Mouse (Mus musculus) frontal cortex, adult 2 months (tissue): ENCODE data around the gene Myocos. TPM values are rescaled to one million over a fixed set of nuclear protein-coding genes. Genes with fewer than 3 reads are reported as not detected.
"Not testable (repeated sequence)": the region's sequence is repeated elsewhere in the genome, so short reads cannot be mapped to it uniquely, and the experiment has no call there.

Source experiments
- DNase-seq, 2 experiments: peaks; one replicate each; pipeline ENCODE4 v3.0.0; 2022; ENCODE audit warnings: low spot score in 1 of 2; ENCODE audit errors: extremely low spot score in 1 of 2
- polyA plus RNA-seq: library from polyadenylated mRNA; depleted of rRNA; stranded (reverse); fragments of >200 nt; gene quantifications from 2 replicates; pipeline ENCODE4 v1.2.3, GENCODE M21; 2012; rRNA removed

The Myocos gene
- not detected in 2 replicates for polyA plus RNA-seq

DNA sequence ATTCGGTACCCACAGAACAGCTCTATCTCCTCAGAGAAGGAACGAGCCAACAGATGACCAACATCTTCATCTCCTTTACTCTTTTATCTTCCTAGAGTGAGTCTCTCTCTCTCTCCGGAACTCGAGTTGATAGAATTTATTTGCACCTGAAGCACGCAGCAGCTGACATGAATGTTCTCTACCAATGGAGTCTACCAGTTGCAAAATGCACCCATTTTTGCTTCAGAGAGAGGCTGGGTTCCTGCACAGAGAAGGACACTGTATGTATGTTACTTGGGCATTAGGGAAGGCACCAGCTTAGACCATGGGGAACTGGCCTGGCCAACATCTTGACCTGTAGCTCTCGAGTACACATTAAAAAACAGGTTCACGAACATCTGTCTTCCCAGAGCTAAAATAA lies at the start of gene Myocos:
Myocos (minus strand) TSS at position 101 of the 400 bp plus-strand sequence.
- no peak for DNase-seq

DNA sequence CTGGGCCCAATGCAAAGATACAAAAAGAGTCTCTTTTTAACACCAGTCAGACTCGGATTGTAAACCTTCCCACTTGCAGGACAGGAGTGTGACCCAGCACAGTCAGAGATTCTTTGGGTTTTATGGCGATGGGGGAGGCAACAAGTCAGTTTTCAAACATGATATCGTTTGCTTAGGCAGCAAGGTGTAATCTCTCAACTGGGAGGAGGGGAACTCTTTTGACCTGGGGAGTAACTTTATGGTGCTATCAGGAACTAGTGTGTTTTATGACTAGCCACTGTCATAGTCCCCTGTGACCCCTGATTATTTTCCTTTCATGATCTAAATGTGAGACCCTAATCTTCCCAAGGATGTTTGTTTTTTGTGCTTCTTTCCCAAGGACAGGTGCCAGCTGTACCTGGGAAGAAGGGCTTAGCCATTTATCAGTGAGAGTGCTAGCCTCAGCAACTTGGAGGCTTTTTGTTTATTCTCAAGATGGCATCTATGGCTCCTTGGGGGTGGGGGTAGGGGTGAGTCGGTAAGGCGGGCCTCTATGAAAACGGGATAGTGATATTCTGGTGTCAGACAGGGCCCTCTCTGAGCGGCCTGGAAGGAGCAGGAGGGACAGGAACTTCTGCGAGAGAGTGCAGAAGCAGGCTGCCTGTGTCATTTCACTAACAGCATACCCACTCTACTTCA lies 42.5 kb upstream of the Myocos start:
- DNase-seq = no peak

- no peak for DNase-seq
Observed at GRCm38 (mm10) chr1:162697866-162698265, 39.8 kb upstream of the Myocos start.

DNA sequence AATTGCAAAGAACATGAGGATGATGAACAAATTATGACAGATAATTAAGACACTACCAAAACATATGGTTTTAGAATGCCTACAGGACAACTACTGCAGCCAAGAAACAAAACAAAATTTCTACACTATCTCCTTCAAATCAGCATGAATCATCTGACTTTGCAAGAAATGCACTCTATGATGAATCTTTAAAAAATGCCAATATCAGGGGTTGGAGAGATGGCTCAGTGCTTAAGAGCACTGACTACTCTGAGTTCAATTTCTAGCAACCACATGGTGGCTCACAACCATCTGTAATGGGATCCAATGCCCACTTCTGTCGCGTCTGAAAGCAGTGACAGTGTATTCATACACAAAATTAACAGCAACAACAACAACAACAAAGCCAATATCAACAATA lies 35.7 kb upstream of the Myocos start:
- DNase-seq = no peak

DNA sequence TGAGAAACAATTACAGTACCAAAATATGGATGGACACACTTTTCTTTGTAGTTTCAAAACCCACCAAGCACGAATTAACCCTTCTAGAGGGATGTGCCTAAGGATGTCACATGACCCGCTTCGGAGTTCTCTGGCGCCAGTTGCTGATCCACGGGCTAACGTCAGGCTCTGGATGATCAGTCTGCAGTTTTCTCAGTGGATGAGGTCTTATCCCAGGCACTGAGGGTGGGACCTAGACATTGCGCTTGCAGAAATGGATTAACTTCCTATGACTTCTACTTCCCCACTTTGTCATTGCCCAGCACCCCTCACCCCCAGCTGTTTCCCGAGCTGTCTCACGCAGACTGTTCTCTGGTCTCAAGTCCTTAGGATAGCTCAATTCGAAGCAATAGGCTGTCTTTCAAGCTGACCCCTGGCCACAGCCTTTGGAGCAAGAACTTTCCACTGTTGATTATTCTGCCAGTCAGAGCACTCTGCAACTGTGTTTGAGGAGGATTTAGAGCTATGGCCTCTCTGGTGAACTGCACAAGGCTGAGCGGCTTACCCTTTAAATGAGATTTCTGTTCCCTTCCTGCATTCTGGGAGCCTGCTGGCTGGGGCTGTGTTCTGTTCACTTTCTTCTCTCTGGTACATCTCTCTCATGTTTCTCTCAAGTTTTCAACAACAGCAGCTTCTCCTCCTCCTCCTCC lies 7.6 kb upstream of the Myocos start:
- no peak for DNase-seq

- peak; percentile 22 to 85 for DNase-seq
Observed at GRCm38 (mm10) chr1:162664826-162665475, 6.9 kb upstream of the Myocos start.

GRCm38 (mm10) chr1:162660276-162660860 lies 2.3 kb upstream of the Myocos start:
- no peak for DNase-seq

GRCm38 (mm10) chr1:162648416-162648815 lies 9.6 kb downstream of the Myocos start:
- no peak for DNase-seq

DNA sequence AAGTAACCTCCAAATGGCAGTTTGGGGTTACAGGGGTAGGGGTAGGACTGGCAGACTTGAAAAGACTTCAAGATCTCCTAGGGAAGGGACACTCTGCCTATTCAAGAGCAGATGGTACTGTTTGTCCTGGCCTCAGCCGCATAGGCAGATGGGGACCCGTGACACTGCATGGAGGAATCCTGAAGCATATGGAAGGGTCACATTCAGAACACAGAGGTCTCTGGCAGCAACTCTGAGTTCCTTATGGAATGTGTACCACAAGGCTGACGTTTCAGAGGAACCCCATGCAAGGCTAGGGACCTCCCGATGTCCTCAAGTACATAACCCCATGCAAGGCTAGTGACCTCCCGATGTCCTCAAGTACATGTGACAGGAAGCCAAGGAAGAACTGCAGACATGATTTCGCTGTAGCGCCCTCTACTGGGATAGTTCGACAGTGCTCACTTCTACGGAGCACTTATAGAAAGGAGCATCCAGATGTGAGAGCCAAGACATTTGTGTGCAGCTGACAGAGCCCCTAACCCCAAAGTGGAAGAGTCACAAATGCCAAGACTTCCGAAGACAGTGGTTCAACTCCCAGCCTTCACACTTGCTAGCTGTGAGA lies 11.8 kb downstream of the Myocos start:
- no peak for DNase-seq

GRCm38 (mm10) chr1:162643752-162644151 lies 14.3 kb downstream of the Myocos start:
- DNase-seq = peak; percentile 33 to 57

GRCm38 (mm10) chr1:162642591-162642990 lies 15.4 kb downstream of the Myocos start:
- DNase-seq = no peak

- no peak for DNase-seq
Observed at GRCm38 (mm10) chr1:162639861-162640260, 18.2 kb downstream of the Myocos start.

DNA sequence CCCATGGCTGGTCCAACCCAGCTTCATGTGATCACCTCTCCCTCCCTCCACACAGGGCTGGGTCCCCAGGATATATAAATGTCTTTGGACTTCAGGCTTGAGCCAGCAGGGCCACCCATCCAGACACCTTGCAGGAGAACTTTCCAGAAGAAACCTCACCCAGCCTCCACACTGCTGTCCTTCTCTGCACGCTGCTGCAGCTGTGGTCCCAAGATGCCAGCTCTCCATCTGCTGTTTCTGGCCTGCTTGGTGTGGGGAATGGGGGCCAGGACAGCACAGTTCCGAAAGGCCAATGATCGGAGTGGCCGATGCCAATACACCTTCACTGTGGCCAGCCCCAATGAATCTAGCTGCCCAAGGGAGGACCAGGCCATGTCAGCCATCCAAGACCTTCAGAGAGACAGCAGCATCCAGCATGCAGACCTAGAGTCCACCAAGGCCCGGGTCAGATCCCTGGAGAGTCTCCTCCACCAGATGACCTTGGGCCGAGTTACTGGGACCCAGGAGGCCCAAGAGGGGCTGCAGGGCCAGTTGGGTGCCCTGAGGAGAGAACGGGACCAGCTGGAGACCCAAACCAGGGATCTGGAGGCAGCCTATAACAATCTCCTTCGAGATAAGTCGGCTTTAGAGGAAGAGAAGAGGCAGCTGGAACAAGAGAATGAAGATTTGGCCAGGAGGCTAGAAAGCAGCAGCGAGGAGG lies 18.8 kb downstream of the Myocos start, which contains the start of gene Myoc:
Myoc (plus strand) TSS at position 105 of the 700 bp plus-strand sequence.
- DNase-seq = no peak

- DNase-seq = no peak
Observed at GRCm38 (mm10) chr1:162638535-162638934, 19.5 kb downstream of the Myocos start.

DNA sequence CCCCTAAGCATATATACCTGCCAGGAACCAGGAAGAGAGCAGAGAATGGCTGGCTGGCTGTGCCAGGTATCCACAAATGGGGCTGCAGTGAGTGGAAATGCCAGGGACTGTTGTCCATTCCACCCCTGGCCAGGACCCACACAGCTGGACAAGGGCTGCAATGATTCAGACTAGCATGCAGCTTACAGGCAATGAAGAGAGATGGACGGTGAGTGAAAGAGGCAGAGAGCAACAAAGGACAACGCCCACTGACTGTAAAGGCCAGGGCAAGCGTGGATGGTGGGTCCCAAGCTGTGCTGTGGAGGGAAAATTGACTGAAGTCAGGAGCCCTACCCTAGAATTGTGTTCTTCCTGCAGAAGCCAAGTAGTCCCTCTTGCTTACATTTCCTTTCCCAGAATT lies 21.5 kb downstream of the Myocos start:
- no peak for DNase-seq

GRCm38 (mm10) chr1:162635291-162635931 lies 22.6 kb downstream of the Myocos start:
- not testable (repeated sequence) for DNase-seq

- DNase-seq = not testable (repeated sequence)
Observed at GRCm38 (mm10) chr1:162628326-162628725, 29.7 kb downstream of the Myocos start.

DNA sequence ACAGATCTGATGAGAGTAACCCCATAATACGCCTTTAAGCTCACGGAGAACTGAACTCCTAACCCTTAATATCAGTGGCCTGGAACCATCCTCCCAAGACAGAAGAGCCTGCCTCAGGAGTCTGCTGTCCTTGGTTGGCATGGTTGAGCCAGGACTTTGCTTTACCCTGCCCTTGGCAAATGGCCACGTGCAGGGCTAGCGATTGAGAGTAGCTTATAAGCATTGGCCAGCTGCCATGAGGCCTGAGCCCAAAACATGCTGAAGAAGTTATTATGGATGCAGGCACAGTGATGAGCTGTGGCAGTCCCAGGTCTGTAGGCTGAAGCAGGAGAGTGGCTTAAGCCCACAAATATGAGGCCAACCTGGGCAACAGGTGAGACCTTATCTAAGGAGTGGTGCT lies 30.2 kb downstream of the Myocos start:
- DNase-seq = not testable (repeated sequence)

- no peak for DNase-seq
Observed at GRCm38 (mm10) chr1:162625229-162625628, 32.8 kb downstream of the Myocos start.

- DNase-seq = no peak
Observed at GRCm38 (mm10) chr1:162623895-162624294, 34.1 kb downstream of the Myocos start.
